Mouse (Mus musculus) frontal cortex, adult 2 months (tissue): ENCODE results near the gene Rims1. TPM values are rescaled to one million over a fixed set of nuclear protein-coding genes. Genes with fewer than 3 reads are reported as not detected.

Source experiments
- DNase-seq, 2 experiments: peaks; one replicate each; pipeline ENCODE4 v3.0.0; 2022; ENCODE audit warnings: low spot score in 1 of 2; ENCODE audit errors: extremely low spot score in 1 of 2
- polyA plus RNA-seq: library from polyadenylated mRNA; depleted of rRNA; stranded (reverse); fragments of >200 nt; gene quantifications from 2 replicates; pipeline ENCODE4 v1.2.3, GENCODE M21; 2012; rRNA removed

The Rims1 gene
- polyA plus RNA-seq = 130 and 150 TPM in 2 replicates

DNA sequence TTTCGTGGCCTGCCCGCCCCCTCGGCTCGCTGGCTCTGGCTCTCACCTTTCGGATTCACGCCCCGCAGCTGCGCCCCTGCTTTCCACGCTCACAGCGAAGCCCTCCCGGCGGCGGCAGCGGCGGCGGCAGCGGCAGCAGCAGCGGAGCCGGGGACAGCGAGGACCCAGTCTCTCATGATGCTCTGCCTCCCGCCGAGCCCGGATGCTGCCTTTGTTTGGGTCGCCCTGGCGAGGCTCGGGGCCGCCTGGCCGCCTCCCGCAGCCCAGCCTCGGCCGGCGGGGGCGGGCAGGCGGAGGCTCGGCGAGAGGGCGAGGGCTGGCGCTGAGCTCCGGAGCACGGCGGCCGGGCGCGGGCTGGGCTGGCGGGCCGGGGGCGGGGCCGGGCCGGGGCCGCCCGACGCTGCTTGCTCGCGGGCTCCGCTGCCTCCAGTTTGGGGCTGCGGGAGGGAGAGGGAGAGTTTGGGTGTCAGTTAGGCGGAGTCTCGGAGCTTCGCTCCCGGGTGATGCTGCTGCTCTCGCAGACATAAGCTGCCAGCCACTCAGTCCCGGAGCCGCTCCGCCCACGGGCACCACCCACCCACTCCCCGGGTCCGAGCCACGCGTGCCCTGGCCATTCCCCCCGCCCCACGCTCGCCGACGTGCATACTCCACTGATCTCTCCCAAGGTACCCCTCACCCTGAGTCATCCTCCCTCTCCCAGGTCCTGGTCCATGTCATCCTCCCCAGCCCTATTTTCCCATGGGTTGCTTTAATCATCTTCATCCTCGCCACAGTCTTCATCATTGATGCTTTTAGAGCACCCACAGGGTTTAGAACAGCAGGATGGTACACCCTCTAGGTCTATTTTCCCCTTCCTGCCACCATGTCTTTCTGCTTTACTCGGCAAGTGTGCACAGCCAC lies at the start of gene Rims1:
Gene Rims1, minus strand, starts transcription at position 269 of the 900 bp plus-strand sequence.
- DNase-seq = peak in 1 of 2 experiments; percentile 70

DNA sequence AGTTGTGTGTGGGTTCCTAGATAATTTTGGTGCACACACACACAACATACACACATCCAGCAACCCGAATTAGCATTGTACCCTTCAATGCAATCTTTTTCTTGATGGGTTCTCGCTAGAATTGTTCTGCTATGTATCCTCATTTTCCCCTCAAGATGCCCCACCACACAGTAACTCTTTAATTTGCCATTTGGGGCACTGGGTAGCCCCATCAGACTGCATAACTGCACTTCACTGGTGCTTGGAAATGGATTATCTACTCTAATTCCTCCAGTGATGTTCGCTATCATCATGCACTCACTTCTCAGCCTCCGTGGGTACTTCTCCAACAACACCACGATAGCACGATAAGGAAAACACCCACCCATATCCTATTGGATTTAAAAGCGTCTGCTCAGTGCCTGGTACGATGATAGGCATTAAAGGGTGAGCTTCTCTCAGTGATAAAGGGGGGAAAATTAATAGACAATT lies 867 bp upstream of the Rims1 start:
- peak in 1 of 2 experiments; percentile 37 for DNase-seq

DNA sequence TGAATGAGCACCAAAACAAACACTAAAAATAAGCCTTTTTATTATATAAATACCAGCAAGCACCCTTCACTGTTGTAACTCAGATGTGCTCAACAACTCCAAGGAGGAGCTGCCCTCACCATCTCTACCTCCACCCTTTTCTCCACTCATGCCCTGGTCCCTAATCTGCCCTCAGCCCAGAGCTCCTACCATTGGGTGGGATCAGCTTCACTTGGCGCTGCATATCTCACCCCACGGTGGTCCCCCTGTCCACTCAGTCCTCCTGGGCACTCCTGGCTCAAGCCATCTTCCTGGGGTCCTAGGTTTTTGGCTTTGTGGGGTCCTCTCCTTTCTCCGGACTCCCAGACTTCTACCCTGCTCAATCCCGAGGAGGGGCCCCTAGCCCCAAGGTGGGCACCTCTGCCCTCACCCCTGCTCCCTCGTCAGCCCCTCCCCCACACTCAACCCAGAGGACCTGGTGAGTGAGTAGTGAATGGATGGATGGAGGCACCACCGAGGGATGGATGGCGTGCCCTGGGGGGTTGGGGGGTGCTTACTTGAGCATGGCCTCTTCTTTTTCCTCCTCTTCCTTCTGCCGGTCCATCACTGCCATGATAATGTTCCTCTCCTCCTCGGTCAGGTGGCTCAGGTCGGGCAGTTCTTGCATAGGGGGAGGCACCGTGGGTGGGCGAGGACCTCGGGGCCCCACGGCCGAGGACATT lies 619 bp downstream of the Rims1 start:
- DNase-seq = peak in 1 of 2 experiments; percentile 34

DNA sequence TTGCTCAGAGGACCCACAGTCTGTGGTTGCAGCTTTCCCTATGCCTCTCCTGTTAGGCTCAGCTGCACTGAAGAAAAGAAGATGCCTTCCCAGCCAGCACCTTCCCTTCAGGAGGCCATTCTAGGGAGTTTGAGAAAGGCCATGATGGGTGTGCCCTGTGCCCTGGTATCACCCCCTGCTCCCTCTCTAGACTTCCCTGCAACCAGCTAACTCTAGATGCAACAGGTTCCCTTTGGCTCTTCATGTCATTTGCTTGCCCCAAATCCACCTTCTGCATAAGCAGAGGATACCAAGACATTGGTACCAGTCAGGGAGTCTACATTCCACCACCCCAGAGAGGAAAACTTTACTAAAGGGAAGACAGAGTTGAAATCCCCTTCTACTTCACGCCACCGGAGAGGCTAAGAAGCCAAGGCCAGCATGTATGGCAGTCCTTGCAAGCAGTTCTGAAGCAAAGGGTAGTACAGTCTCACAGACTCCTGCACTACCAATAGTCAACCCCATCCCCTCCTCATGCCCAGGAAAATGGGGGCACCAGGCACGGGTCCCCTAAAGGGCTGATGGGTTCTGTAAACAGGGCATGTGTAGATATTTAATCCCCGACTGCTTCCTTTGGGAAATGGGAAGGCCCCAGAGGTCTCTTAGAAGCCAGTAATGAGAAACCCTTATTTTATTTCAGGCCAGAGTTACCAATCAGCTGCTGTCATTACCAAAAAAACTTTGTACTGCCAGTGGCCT lies 1.5 kb downstream of the Rims1 start:
- no peak for DNase-seq

DNA sequence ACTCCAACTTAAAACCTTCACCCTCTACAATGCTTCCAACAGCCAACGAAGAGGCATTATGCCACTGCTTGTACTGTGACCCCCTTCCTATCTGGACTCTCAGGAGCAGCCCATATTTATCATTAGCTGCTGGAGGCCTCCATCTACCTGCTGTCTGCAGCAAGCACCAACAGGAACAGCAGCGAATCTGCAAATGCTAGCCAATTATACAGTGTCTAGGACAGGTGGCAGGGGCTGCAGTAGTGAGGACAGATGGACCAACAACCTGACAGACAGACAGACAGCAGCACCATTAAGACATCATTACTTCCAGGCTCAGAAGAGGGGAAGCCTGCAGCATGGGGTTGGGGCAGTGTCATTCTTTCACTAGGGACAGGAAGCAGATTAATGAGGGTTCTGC lies 2.3 kb downstream of the Rims1 start:
- no peak for DNase-seq

DNA sequence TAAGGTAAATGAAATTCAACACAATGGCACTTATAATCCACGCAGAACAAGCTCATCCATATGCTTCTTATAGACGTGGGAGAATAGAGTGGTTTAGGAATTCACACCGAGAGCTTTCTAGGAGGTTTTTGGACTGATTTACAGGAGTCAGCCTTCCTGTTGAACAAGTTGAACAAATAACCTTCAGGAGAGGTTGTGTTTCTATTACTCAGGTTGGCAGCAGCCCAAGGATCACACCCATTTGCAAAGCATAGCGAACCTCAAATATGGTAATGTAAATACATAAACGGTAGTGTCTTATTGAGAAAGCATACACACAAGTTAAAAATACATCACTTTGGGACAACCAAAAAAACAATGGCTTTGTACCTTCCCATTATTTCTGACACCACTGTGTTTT lies 5.5 kb downstream of the Rims1 start:
- no peak for DNase-seq

DNA sequence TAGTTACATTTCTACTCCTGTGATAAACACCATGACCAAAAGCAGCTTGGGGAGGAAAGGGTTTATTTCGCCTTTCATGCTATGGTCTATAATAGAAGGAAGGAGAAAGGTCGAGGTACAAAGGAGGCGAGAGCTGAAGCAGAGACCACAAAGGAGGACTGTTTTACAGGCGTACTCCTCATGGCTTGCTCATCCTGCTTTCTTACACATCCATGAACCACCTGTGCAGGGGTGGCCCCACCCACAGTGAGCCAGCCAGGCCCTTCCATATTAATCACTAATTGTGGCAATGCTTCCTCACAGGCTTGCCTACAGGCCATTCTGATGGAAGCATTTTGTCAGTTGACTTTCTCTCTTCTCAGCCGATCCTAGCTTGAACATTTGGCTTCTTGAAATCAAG lies 8.7 kb downstream of the Rims1 start:
- no peak for DNase-seq

DNA sequence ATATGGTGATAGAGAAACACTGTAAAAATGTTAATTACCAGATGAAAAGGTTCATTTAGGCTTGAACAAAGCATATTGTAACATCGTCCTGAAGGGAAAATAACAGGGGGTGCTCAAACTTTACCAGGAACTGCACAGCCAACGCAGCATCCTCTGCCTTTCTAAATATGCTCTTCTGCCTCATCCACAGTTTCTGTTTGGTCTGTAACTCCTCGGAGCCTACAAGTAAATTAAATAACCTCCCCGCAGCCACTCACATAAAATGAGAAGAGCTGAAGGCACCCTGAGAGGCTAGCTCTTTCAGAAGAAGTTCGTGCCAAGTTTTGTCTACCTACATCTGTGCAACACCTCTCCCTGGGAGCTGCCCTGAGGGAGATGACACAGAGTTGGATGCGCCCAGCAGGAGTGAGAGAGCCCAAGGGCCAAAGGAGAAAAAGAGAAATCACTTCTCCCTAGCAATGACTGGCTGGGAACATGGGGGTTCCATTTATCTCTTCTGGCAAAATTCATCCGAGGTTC lies 16.3 kb downstream of the Rims1 start:
- peak in 1 of 2 experiments; percentile 47 for DNase-seq

DNA sequence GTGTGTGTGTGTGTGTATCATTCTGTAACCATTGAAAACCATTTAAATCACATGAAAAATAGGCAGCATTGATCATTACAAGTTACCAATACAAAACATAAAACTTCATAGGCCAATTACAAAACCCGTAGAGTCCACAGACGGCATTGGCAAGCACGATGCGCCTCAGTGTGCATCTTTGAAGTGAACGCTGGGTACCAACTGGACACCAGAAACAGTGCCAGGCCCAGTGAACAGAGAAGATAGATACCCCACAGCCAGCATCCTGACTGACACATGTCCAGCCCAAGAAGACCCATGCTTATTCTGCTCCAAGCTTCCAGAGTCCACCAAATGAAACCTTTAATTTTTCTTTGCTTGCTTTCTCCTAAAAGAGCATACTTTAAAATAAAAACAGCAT lies 18.2 kb downstream of the Rims1 start:
- no peak for DNase-seq

DNA sequence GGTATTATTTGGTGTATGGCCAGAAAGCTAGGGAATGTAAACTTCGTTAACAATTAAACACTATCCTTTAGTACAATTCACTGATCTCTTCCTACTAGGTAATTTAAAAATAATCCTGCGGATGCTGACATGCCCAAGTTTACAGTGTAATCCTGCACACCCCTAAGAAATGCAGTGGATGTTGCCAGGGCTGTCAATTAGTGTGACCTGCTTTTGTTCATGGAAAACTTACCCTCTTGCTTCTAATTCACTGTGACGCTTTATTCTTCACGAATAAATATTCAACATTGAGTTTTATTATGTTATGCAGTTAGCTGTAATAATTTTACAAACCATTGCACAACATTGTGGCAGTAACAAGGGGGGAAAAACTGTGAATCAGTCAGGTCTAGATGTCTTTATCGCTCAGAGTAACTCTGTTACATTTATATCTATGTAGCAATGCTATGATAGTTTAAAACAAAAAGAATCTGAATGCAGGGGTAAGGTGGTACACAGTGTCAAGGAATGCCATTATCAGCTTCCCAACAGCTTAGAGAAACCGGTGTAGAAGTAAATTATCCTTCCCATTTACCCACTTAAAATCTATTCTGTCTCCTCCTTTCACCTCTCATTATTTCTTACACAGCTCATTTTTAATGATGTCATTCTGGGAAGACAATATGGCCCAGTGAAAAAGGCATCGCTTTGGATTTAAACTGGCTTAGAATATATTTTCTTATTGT lies 35.1 kb downstream of the Rims1 start:
- no peak for DNase-seq

DNA sequence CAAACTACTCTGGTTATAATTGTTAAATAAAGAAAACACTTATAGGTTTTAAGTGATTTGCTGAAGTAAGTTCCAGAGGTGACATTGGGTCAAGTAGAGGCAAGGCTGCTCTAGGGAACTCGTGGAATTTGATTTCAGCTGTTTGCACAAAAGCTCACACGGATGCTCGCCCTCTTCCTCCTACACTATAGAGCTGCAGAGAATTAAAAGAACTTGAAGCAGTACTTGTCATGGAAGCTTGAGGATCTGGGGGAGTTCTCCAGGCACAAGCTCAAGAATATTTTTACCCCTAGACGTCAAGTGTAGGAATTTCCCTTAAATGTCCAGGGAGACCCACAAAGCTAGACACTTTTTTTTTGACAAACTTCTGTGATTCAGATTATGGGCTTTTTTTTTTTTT lies 42.4 kb downstream of the Rims1 start:
- DNase-seq = peak; percentile 37 to 60

DNA sequence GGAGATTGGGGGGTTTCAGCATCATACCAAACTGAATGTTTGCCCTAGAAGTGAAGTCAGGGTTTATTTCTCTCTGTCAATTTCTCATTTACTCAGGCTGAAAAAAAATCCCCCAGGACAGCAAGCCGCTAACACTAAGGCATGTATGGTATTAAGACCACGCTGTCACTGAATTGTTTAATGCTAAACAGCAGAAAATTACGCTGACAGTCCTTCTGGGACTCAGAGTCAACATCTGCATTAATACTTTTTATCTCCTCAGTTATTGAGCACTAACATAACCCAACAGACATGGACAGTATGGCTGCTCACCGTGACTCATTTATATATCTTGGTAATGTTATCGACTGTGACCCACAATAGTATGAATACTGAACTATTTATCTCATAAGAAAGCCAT lies 43.0 kb downstream of the Rims1 start:
- no peak for DNase-seq

DNA sequence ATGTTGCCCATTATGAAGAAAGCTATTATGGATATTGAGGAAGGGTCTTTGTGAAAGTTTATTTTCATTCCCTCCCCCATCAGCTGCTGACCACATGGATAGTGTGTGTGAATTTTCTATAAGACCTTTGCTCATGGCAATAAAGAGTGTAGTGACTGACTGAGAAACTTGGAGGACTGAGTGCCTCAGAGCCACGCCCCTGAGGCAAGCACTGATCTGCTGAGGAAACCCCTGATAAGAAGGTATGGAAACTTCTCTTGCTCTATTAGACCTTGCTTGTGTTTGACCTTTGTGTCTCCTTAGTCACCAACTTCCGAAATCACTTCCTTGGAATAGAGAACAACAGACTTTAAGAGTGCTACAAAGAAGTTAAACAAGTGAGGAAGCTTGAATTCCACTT lies 55.3 kb downstream of the Rims1 start:
- DNase-seq = no peak

DNA sequence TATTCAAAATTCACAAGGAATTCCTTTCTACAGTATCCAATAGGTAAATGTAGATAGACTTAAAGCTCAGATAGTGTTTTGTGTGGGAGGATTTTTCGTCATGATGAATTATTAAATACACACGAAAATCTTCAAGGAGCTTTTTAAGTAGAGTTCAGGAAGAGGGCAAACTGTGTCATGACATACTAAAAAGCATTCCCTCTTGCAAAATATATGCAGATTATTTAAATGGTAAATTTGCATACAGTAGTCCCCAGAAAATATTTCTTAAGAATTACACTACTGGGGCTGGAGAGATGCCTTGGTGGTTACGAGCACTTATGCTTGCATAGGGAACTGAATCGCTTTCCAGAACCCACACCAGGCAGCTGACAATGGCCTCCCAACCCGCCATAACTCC lies 61.1 kb downstream of the Rims1 start:
- DNase-seq = no peak

DNA sequence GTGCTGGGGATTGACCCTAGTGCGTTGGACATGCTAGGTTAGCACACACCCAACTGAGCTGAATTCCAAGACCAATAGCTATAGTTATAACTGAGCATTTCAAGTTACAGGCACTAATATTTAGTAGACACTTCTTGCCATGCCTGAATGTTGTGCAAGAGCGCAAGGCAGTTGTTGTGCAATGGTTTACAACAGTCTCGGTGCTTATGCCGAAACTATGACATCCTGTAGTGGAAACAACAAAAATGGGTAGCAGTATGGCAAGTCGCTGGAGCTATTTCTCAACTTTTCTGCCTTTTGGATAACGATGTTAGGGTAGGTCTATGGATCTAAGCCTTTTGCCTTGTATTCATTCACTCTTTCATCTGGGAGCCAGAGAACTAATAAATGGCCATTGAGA lies 68.3 kb downstream of the Rims1 start:
- no peak for DNase-seq

DNA sequence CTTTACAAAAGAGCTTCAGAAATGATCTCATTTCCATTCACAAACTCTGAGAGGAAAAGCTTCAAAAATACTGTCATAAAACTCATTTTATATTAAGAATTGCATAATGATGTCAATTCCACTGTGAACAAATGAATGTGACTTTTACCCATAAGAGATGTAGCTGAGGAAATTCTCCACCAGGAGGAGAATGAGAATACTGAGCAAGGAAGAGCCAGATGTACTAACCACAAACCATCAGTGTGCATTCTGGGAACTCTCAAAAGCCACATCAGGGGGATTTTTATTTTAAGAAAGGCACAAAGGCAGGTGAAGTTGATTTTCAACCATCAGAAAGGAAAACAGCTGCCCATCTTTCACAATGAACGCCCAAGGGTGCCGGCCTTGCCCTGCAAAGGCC lies 71.4 kb downstream of the Rims1 start:
- no peak for DNase-seq

DNA sequence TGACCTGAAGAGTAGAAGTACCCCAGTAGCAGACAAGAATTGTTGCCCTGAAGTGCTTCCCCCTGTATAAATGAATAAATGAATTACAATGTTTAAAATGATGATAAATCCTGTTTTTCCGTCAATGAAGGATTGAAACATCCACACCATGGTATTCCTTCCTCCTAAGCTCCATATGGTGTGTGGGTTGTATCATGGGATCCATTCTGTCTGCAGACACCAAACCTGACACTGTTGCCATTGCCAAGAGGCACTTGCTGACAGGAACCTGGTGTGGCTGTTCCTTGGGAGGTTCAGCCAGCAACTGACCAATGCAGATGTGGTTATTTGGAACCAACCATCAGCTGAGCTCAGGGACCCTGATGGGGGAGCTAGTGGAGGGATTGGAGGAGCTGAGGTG lies 72.5 kb downstream of the Rims1 start:
- DNase-seq = peak in 1 of 2 experiments; percentile 52

DNA sequence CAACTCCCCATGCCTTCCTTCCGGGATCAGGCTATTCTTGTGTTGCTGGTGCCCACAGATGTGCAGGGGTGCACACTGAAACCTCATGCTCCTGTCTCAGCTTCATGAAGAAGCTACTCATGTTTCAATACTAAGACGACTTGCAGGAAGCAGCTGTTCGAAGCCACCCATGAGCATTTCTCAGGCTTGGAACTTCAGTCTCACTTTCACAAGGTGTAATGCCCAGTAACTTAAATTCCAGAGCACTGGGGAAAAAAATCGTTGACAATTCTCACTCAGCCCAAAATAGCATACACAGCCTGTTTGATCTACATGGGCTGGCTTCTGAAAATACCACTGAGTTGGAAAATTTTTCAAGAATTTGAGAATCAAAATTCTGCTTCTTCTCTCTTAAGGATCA lies 77.6 kb downstream of the Rims1 start:
- peak; percentile 21 to 60 for DNase-seq

DNA sequence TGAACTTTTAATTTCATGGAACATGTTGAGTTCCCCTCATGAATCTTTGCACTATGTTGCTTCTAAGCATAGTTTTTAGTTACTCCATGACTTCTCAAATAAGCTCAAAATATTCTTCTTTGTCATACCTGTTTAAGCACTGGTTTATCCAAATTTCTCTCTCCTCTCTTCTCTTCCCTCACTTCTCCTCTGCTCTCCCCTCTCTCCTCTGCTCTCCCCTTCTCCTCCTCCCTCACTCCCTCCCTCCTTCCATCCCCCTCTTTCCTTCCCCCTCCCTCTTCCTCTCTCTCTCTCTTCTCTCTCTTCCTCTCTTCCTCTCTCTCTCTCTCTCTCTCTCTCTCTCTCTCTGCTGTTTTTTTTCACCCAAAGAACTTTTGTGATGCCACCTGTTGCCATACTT lies 84.1 kb downstream of the Rims1 start:
- no peak for DNase-seq

DNA sequence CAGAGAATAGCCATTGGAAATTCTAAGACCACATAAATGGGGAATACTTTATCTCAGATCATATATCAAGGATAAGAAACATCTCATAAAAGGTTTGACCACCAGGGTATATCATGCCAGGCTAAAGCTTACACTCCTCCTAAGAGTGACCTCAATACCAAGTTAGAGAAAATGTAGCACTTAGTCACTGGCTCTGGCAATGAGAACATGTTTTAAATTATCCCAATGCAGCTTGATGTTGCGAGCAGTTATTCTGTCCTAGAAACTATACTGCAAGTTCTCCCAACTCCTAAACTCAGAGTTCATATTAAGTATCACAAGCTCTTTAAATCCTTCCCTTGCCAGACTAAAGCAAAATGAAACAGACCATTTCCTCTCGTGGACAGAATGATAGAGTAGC lies 85.1 kb downstream of the Rims1 start:
- no peak for DNase-seq
